ENCODE assay signal across 9 mouse cellular contexts in genomic region chr12:91798720-91799378, GRCm38 (mm10). TPM values are rescaled to one million over a fixed set of nuclear protein-coding genes. Genes with fewer than 3 reads are reported as not detected.
DNase-seq lines count a peak whose midpoint lies in the region; ATAC-seq lines count a peak whose summit lies in the region.
"Had no signal": no experiment of that assay in that cellular context is flagged by ENCODE, and none has a peak within 500 bp of the region (broad histone marks: within the 10 kb centered on the region; RNA-seq: fewer than 3 reads in every experiment).

No protein-coding gene starts in this region.

- no peak overlapping the region for H3K4me2 ChIP-seq in forebrain, embryonic 13.5 days
- H3K4me2 ChIP-seq in forebrain, embryonic 12.5 days = no peak overlapping the region

- intact Hi-C loops in left cerebral cortex, postnatal 25 days (cut with DNase I) = loop anchor here (2.0 to 5.0 kb wide), 2 partner anchors 158 to 397 kb away; no protein-coding TSS in a partner anchor

- H3K27me3 ChIP-seq in forebrain, embryonic 13.5 days = peaks cover 2% of the 10 kb centered on the region; the same call in 1 of the 2 replicates
- H3K27me3 ChIP-seq in forebrain, embryonic 12.5 days = no peaks in the 10 kb centered on the region; the same call in 1 of the 2 replicates

- H3K4me3 ChIP-seq in forebrain, embryonic 13.5 days = no peak overlapping the region
- no peak overlapping the region for H3K4me3 ChIP-seq in forebrain, embryonic 12.5 days (replicated peaks)
- H3K4me3 ChIP-seq: heart, embryonic 10.5 days had no signal

- ATAC-seq in forebrain, embryonic 13.5 days = peak; percentile 36; the same call in 1 of the 2 replicates
- no peak for ATAC-seq in forebrain, embryonic 12.5 days (ENCODE audit: low FRiP score)
- peak; percentile 47 for ATAC-seq in megakaryocyte progenitor cell, adult 5-6 weeks (replicated peaks; ENCODE audit: poor library complexity)

- peak; percentile 53 for DNase-seq in 416B (ENCODE audit: low read depth)
- peak; percentile 38 for DNase-seq in embryo, embryonic 11 days
- no peak for DNase-seq in left cerebral cortex, postnatal 25 days (ENCODE audit: low spot score in 2 of 2)
- DNase-seq in frontal cortex, postnatal 36 days (ENCODE audit: low spot score in 2 of 2) = no peak
- DNase-seq in urinary bladder, adult 18-20 months (ENCODE audit: low spot score in 2 of 2) = no peak

- no peaks in the 10 kb centered on the region for H3K36me3 ChIP-seq in forebrain, embryonic 13.5 days (ENCODE audit: poor library complexity, severe bottlenecking)
- no peaks in the 10 kb centered on the region for H3K36me3 ChIP-seq in forebrain, embryonic 12.5 days (replicated peaks)
- H3K36me3 ChIP-seq: heart, embryonic 10.5 days had no signal

- H3K9me3 ChIP-seq in forebrain, embryonic 13.5 days (replicated peaks) = no peaks in the 10 kb centered on the region
- H3K9me3 ChIP-seq in forebrain, embryonic 12.5 days = no peaks in the 10 kb centered on the region
- H3K9me3 ChIP-seq: heart, embryonic 10.5 days had no signal

- WGBS in forebrain, embryonic 13.5 days = 87% methylated on average over 6 of the region's 6 CpGs
- 82% methylated on average over 6 of the region's 6 CpGs for WGBS in forebrain, embryonic 12.5 days

- no peak overlapping the region for H3K27ac ChIP-seq in forebrain, embryonic 13.5 days
- H3K27ac ChIP-seq in forebrain, embryonic 12.5 days = no peak overlapping the region
- H3K27ac ChIP-seq: heart, embryonic 10.5 days had no signal

- H3K9ac ChIP-seq in forebrain, embryonic 13.5 days = no peak overlapping the region
- H3K9ac ChIP-seq in forebrain, embryonic 12.5 days = no peak overlapping the region

- H3K4me1 ChIP-seq in forebrain, embryonic 13.5 days = no peaks in the 10 kb centered on the region
- H3K4me1 ChIP-seq in forebrain, embryonic 12.5 days = no peaks in the 10 kb centered on the region
- H3K4me1 ChIP-seq: heart, embryonic 10.5 days had no signal

RNA-seq across cellular contexts. Expression of gene Ston2, which starts 10.7 kb away (rescaled TPM):
- 10.5 and 13.2 TPM in 2 replicates for polyA plus RNA-seq in forebrain, embryonic 13.5 days (2015; fragmentation: Nextera tagmentation; extraction: Ambion mirVana)
- polyA plus RNA-seq in forebrain, embryonic 12.5 days (2016; fragmentation: Nextera tagmentation; extraction: Ambion mirVana) = 11.9 and 14.2 TPM in 2 replicates
- total RNA-seq in megakaryocyte progenitor cell, adult 5-6 weeks (2015) = 4.5 and 10.5 TPM in 2 replicates
- 2.4 and 5.4 TPM in 2 replicates for total RNA-seq in megakaryocyte progenitor cell, adult 5-6 weeks (2017)
- total RNA-seq in left cerebral cortex, postnatal 25 days (2021) = 10 to 100 TPM; 14.7 to 20.0 TPM

RNA-seq across cellular contexts. Expression of gene Sel1l, which starts 50.1 kb away (rescaled TPM):
- 93.4 and 95.3 TPM in 2 replicates for polyA plus RNA-seq in forebrain, embryonic 13.5 days (2015; fragmentation: Nextera tagmentation; extraction: Ambion mirVana)
- polyA plus RNA-seq in forebrain, embryonic 12.5 days (2016; fragmentation: Nextera tagmentation; extraction: Ambion mirVana) = 67.0 and 69.7 TPM in 2 replicates
- 65.9 and 73.8 TPM in 2 replicates for total RNA-seq in megakaryocyte progenitor cell, adult 5-6 weeks (2015)
- 66.5 and 66.9 TPM in 2 replicates for total RNA-seq in megakaryocyte progenitor cell, adult 5-6 weeks (2017)
- total RNA-seq in left cerebral cortex, postnatal 25 days (2021) = 100 to 1,000 TPM; 162 to 163 TPM

Comparison
In these comparisons a context has a peak if more than half of its experiments do, and no peak if none do; other contexts are left out.
1. DNase-seq: peak in 416B (single experiment) and embryo, embryonic 11 days (single experiment); none in left cerebral cortex, postnatal 25 days (0 of 2), frontal cortex, postnatal 36 days (0 of 2) and urinary bladder, adult 18-20 months (0 of 2).